Mouse (Mus musculus) forebrain, embryonic 15.5 days (tissue): ENCODE data around the gene Atp13a2. TPM values are rescaled to one million over a fixed set of nuclear protein-coding genes. Genes with fewer than 3 reads are reported as not detected.

ENCODE experiments used
- ATAC-seq: fragments of 200-750 bp; cut with Nextera tagmentation; replicated peaks from 2 replicates; pipeline ENCODE4 v1.8.0; 2017; ENCODE audit warnings: mild to moderate bottlenecking, moderate TSS enrichment, moderate library complexity
- H3K27ac ChIP-seq: fragments of 300-500 bp; sonication (generic); replicated peaks from 2 replicates; pipeline ENCODE4 v1.5.1; 2015; ENCODE audit warnings: mild to moderate bottlenecking, inconsistent platforms
- H3K27me3 ChIP-seq: fragments of 300-500 bp; sonication (generic); 2 replicates; pipeline ENCODE4 v1.6.1; 2015; ENCODE audit warnings: inconsistent platforms
- H3K36me3 ChIP-seq: fragments of 300-500 bp; sonication (generic); 2 replicates; pipeline ENCODE4 v1.6.1; 2015; ENCODE audit warnings: mild to moderate bottlenecking, inconsistent platforms
- H3K4me1 ChIP-seq: fragments of 300-500 bp; sonication (generic); 2 replicates; pipeline ENCODE4 v1.6.1; 2015; ENCODE audit warnings: inconsistent platforms
- H3K4me2 ChIP-seq: fragments of 300-500 bp; sonication (generic); replicated peaks from 2 replicates; pipeline ENCODE4 v1.6.1; 2015; ENCODE audit warnings: mild to moderate bottlenecking, inconsistent platforms
- H3K4me3 ChIP-seq: fragments of 300-500 bp; sonication (generic); 2 replicates; pipeline ENCODE4 v1.5.1; 2015; ENCODE audit warnings: mild to moderate bottlenecking, inconsistent platforms
- H3K9ac ChIP-seq: fragments of 300-500 bp; sonication (generic); replicated peaks from 2 replicates; pipeline ENCODE4 v1.6.1; 2015; ENCODE audit warnings: mild to moderate bottlenecking, inconsistent platforms
- H3K9me3 ChIP-seq: fragments of 300-500 bp; sonication (generic); 2 replicates; pipeline ENCODE4 v1.6.1; 2016; ENCODE audit warnings: inconsistent platforms
- WGBS: fragments of 180-500 bp; shearing (Covaris S2); methylation state at CpG from one replicate; pipeline ENCODE4 v1.1.7; 2015; ENCODE audit warnings: mixed read lengths; 5-methylcytosine and 5-hydroxymethylcytosine counted together
- polyA plus RNA-seq: library from polyadenylated mRNA; unstranded; fragments of >200 nt; fragmentation: Nextera tagmentation; extraction: Ambion mirVana; gene quantifications from 2 replicates; pipeline ENCODE4 v1.2.1, GENCODE M21; 2015

Gene Atp13a2
- polyA plus RNA-seq, 1 experiment from 2014 or later = 127 TPM

- Histone ChIP-seq H3K27me3 (no peaks in the 10 kb centered on the region), H3K9ac (no peak overlapping the region), H3K9me3 (no peaks in the 10 kb centered on the region), H3K27ac (no peak overlapping the region), H3K4me1 (peaks cover 32% of the 10 kb centered on the region), H3K4me3 (no peak overlapping the region), H3K4me2 (no peak overlapping the region), H3K36me3 (peaks cover 22% of the 10 kb centered on the region)
- ATAC-seq = no peak
- 85% methylated on average over 9 of the region's 9 CpGs for WGBS
Observed at GRCm38 (mm10) chr4:140963941-140964597, 22.6 kb upstream of the Atp13a2 start.

- Histone ChIP-seq H3K9me3 (no peaks in the 10 kb centered on the region), H3K4me1 (peaks cover 32% of the 10 kb centered on the region), H3K9ac (no peak overlapping the region), H3K27ac (0 out of 2 replicates have a peak overlapping the region, but pooled peaks have one; percentile 12), H3K27me3 (no peaks in the 10 kb centered on the region), H3K36me3 (peaks cover 22% of the 10 kb centered on the region), H3K4me3 (no peak overlapping the region), H3K4me2 (no peak overlapping the region)
- no peak for ATAC-seq
- 8% methylated on average over 7 of the region's 7 CpGs for WGBS
Observed at GRCm38 (mm10) chr4:140964620-140965019, 22.1 kb upstream of the Atp13a2 start.

GRCm38 (mm10) chr4:140967386-140968159 is 19.1 kb upstream of the Atp13a2 start:
- no peak overlapping the region for H3K9ac ChIP-seq
- ATAC-seq = no peak
- H3K27me3 ChIP-seq = no peaks in the 10 kb centered on the region
- peaks cover 16% of the 10 kb centered on the region for H3K4me1 ChIP-seq
- no peak overlapping the region for H3K4me2 ChIP-seq
- H3K4me3 ChIP-seq = no peak overlapping the region
- H3K36me3 ChIP-seq = peaks cover 44% of the 10 kb centered on the region
- no peaks in the 10 kb centered on the region for H3K9me3 ChIP-seq
- no peak overlapping the region for H3K27ac ChIP-seq
- 85% methylated on average over 11 of the region's 11 CpGs for WGBS

GRCm38 (mm10) chr4:140971691-140972090 is 15.0 kb upstream of the Atp13a2 start:
- 82% methylated on average over 13 of the region's 13 CpGs for WGBS
- no peak for ATAC-seq
- no peak overlapping the region for H3K4me2 ChIP-seq
- H3K27ac ChIP-seq = no peak overlapping the region
- H3K4me3 ChIP-seq = no peak overlapping the region
- no peaks in the 10 kb centered on the region for H3K4me1 ChIP-seq
- no peak overlapping the region for H3K9ac ChIP-seq
- H3K27me3 ChIP-seq = no peaks in the 10 kb centered on the region
- H3K9me3 ChIP-seq = no peaks in the 10 kb centered on the region
- H3K36me3 ChIP-seq = peaks cover 75% of the 10 kb centered on the region

GRCm38 (mm10) chr4:140974408-140974807 is 12.3 kb upstream of the Atp13a2 start:
- no peaks in the 10 kb centered on the region for H3K4me1 ChIP-seq
- peaks cover 81% of the 10 kb centered on the region for H3K36me3 ChIP-seq
- no peak overlapping the region for H3K27ac ChIP-seq
- no peak for ATAC-seq
- no peak overlapping the region for H3K9ac ChIP-seq
- H3K4me3 ChIP-seq = no peak overlapping the region
- no peak overlapping the region for H3K4me2 ChIP-seq
- no peaks in the 10 kb centered on the region for H3K27me3 ChIP-seq
- WGBS = 92% methylated on average over 6 of the region's 6 CpGs
- no peaks in the 10 kb centered on the region for H3K9me3 ChIP-seq

- Histone ChIP-seq H3K4me1 (no peaks in the 10 kb centered on the region), H3K36me3 (peaks cover 82% of the 10 kb centered on the region), H3K9me3 (no peaks in the 10 kb centered on the region), H3K4me2 (no peak overlapping the region), H3K27me3 (no peaks in the 10 kb centered on the region), H3K4me3 (no peak overlapping the region), H3K27ac (no peak overlapping the region), H3K9ac (no peak overlapping the region)
- WGBS = 97% methylated on average over 7 of the region's 7 CpGs
- ATAC-seq = no peak
Observed at GRCm38 (mm10) chr4:140975356-140975755, 11.3 kb upstream of the Atp13a2 start.

GRCm38 (mm10) chr4:140977278-140977677 is 9.4 kb upstream of the Atp13a2 start:
- Histone ChIP-seq H3K9me3 (no peaks in the 10 kb centered on the region), H3K4me1 (no peaks in the 10 kb centered on the region), H3K27ac (no peak overlapping the region), H3K9ac (no peak overlapping the region), H3K4me2 (no peak overlapping the region), H3K4me3 (no peak overlapping the region), H3K27me3 (no peaks in the 10 kb centered on the region), H3K36me3 (peaks cover 67% of the 10 kb centered on the region)
- ATAC-seq = no peak
- 90% methylated on average over 10 of the region's 10 CpGs for WGBS

- no peak overlapping the region for H3K9ac ChIP-seq
- no peak overlapping the region for H3K27ac ChIP-seq
- H3K9me3 ChIP-seq = no peaks in the 10 kb centered on the region
- no peaks in the 10 kb centered on the region for H3K4me1 ChIP-seq
- no peak overlapping the region for H3K4me3 ChIP-seq
- peaks cover 59% of the 10 kb centered on the region for H3K36me3 ChIP-seq
- 94% methylated on average over 14 of the region's 14 CpGs for WGBS
- no peaks in the 10 kb centered on the region for H3K27me3 ChIP-seq
- no peak for ATAC-seq
- no peak overlapping the region for H3K4me2 ChIP-seq
Observed at GRCm38 (mm10) chr4:140977886-140978692, 8.6 kb upstream of the Atp13a2 start.

GRCm38 (mm10) chr4:140981605-140982004 is 5.1 kb upstream of the Atp13a2 start:
- Histone ChIP-seq H3K4me3 (no peak overlapping the region), H3K9ac (no peak overlapping the region), H3K9me3 (no peaks in the 10 kb centered on the region), H3K27me3 (no peaks in the 10 kb centered on the region), H3K27ac (no peak overlapping the region), H3K4me1 (peaks cover 11% of the 10 kb centered on the region), H3K36me3 (peaks cover 27% of the 10 kb centered on the region), H3K4me2 (no peak overlapping the region)
- ATAC-seq = no peak
- WGBS = 83% methylated on average over 2 of the region's 2 CpGs

GRCm38 (mm10) chr4:140982808-140983207 is 3.9 kb upstream of the Atp13a2 start:
- Histone ChIP-seq H3K9ac (no peak overlapping the region), H3K27me3 (no peaks in the 10 kb centered on the region), H3K27ac (0 out of 2 replicates have a peak overlapping the region, but pooled peaks have one; percentile 37), H3K4me3 (no peak overlapping the region), H3K36me3 (peaks cover 18% of the 10 kb centered on the region), H3K4me2 (no peak overlapping the region), H3K4me1 (peaks cover 19% of the 10 kb centered on the region), H3K9me3 (no peaks in the 10 kb centered on the region)
- no peak for ATAC-seq
- WGBS = 40% methylated on average over 4 of the region's 4 CpGs

- Histone ChIP-seq H3K9ac (no peak overlapping the region), H3K27ac (peak overlapping the region; percentile 37), H3K4me3 (no peak overlapping the region), H3K4me2 (no peak overlapping the region), H3K36me3 (peaks cover 13% of the 10 kb centered on the region), H3K4me1 (peaks cover 25% of the 10 kb centered on the region), H3K9me3 (no peaks in the 10 kb centered on the region), H3K27me3 (no peaks in the 10 kb centered on the region)
- WGBS = 14% methylated on average over 9 of the region's 9 CpGs
- no peak for ATAC-seq
Observed at GRCm38 (mm10) chr4:140983442-140983841, 3.2 kb upstream of the Atp13a2 start.

GRCm38 (mm10) chr4:140984544-140984943 is 2.1 kb upstream of the Atp13a2 start:
- Histone ChIP-seq H3K27ac (no peak overlapping the region), H3K4me2 (no peak overlapping the region), H3K27me3 (no peaks in the 10 kb centered on the region), H3K4me1 (peaks cover 36% of the 10 kb centered on the region), H3K4me3 (no peak overlapping the region), H3K9me3 (no peaks in the 10 kb centered on the region), H3K36me3 (peaks cover 4% of the 10 kb centered on the region), H3K9ac (no peak overlapping the region)
- no peak for ATAC-seq
- 93% methylated on average over 6 of the region's 6 CpGs for WGBS
